Mouse (Mus musculus): Measurements from ENCODE around the gene Otop2. TPM values are rescaled to one million over a fixed set of nuclear protein-coding genes. Genes with fewer than 3 reads are reported as not detected.
A peak's percentile ranks its signal among the peaks of the same experiment; 100 is the strongest.

Otop2 gene
- polyA plus RNA-seq, 1 experiment from 2014 or later: 0.20 TPM

- WGBS: 65% methylated on average over 1 of the region's 1 CpGs
- H3K4me2 ChIP-seq: no peak overlapping the region
- H3K4me1 ChIP-seq: peaks cover 13% of the 10 kb centered on the region
- no peaks in the 10 kb centered on the region for H3K36me3 ChIP-seq
- H3K4me3 ChIP-seq: no peak overlapping the region
- H3K27me3 ChIP-seq: peaks cover 43% of the 10 kb centered on the region
- no peak for ATAC-seq (ENCODE audit: insufficient number of reproducible peaks, insufficient read depth, low FRiP score, low TSS enrichment, low read depth)
- H3K9ac ChIP-seq: no peak overlapping the region
- no peak overlapping the region for H3K27ac ChIP-seq
- no peaks in the 10 kb centered on the region for H3K9me3 ChIP-seq
These were observed 1.8 kb downstream of the Otop2 start for GRCm38 (mm10) chr11:115308781-115309180.

- Histone ChIP-seq H3K4me1 (peaks cover 3% of the 10 kb centered on the region; the same call in 1 of the 2 replicates), H3K9ac (no peak overlapping the region), H3K36me3 (no peaks in the 10 kb centered on the region), H3K4me3 (no peak overlapping the region), H3K4me2 (no peak overlapping the region), H3K27ac (no peak overlapping the region), H3K27me3 (peaks cover 77% of the 10 kb centered on the region), H3K9me3 (no peaks in the 10 kb centered on the region)
- no peak for ATAC-seq (ENCODE audit: insufficient number of reproducible peaks, insufficient read depth, low FRiP score, low TSS enrichment, low read depth)
- 45% methylated on average over 2 of the region's 2 CpGs for WGBS
These were observed 7.3 kb downstream of the Otop2 start for GRCm38 (mm10) chr11:115314249-115314648.

- Histone ChIP-seq H3K36me3 (no peaks in the 10 kb centered on the region), H3K9me3 (no peaks in the 10 kb centered on the region), H3K27ac (no peak overlapping the region), H3K4me1 (peaks cover 12% of the 10 kb centered on the region; the same call in 1 of the 2 replicates), H3K9ac (no peak overlapping the region), H3K27me3 (peaks cover 100% of the 10 kb centered on the region), H3K4me2 (no peak overlapping the region), H3K4me3 (no peak overlapping the region)
- no peak for ATAC-seq (ENCODE audit: insufficient number of reproducible peaks, insufficient read depth, low FRiP score, low TSS enrichment, low read depth)
- WGBS: 59% methylated on average over 7 of the region's 7 CpGs
These were observed 10.2 kb downstream of the Otop2 start for GRCm38 (mm10) chr11:115317204-115317603.

GRCm38 (mm10) chr11:115318245-115319027 is 11.5 kb downstream of the Otop2 start:
- Histone ChIP-seq H3K27me3 (peaks cover 100% of the 10 kb centered on the region), H3K36me3 (no peaks in the 10 kb centered on the region), H3K4me3 (peak overlapping the region; percentile 12; the same call in 1 of the 2 replicates), H3K9ac (no peak overlapping the region), H3K4me2 (0 out of 2 replicates have a peak overlapping the region, but pooled peaks have one; percentile 18), H3K9me3 (no peaks in the 10 kb centered on the region), H3K4me1 (peaks cover 12% of the 10 kb centered on the region; the same call in 1 of the 2 replicates), H3K27ac (no peak overlapping the region)
- WGBS: 3% methylated on average over 63 of the region's 63 CpGs
- no peak for ATAC-seq (ENCODE audit: insufficient number of reproducible peaks, insufficient read depth, low FRiP score, low TSS enrichment, low read depth)

GRCm38 (mm10) chr11:115319704-115320383 is 12.9 kb downstream of the Otop2 start:
- Histone ChIP-seq H3K4me2 (no peak overlapping the region), H3K36me3 (no peaks in the 10 kb centered on the region), H3K9me3 (no peaks in the 10 kb centered on the region), H3K4me3 (no peak overlapping the region), H3K27ac (no peak overlapping the region), H3K9ac (no peak overlapping the region), H3K27me3 (peaks cover 100% of the 10 kb centered on the region), H3K4me1 (peaks cover 12% of the 10 kb centered on the region; the same call in 1 of the 2 replicates)
- no peak for ATAC-seq (ENCODE audit: insufficient number of reproducible peaks, insufficient read depth, low FRiP score, low TSS enrichment, low read depth)
- WGBS: 3% methylated on average over 18 of the region's 18 CpGs

GRCm38 (mm10) chr11:115321906-115322693 is 15.1 kb downstream of the Otop2 start, which contains the start of gene Ush1g:
Gene Ush1g, minus strand, starts transcription at chr11:115322041.
- peak within 1 kb of the TSS; percentile 49; the same call in 1 of the 2 replicates for H3K9ac ChIP-seq
- ATAC-seq (ENCODE audit: insufficient number of reproducible peaks, insufficient read depth, low FRiP score, low TSS enrichment, low read depth): no peak
- H3K4me3 ChIP-seq: peak within 1 kb of the TSS; percentile 26
- peak within 1 kb of the TSS; percentile 39 for H3K4me2 ChIP-seq
- no peaks in the 10 kb centered on the region for H3K36me3 ChIP-seq
- peaks cover 97% of the 10 kb centered on the region for H3K27me3 ChIP-seq
- WGBS: 3% methylated on average over 35 of the region's 35 CpGs
- no peaks in the 10 kb centered on the region for H3K9me3 ChIP-seq
- peaks cover 12% of the 10 kb centered on the region; the same call in 1 of the 2 replicates for H3K4me1 ChIP-seq
- H3K27ac ChIP-seq: no peak within 1 kb of the TSS

- no peak overlapping the region for H3K27ac ChIP-seq
- no peak overlapping the region for H3K4me3 ChIP-seq
- H3K36me3 ChIP-seq: no peaks in the 10 kb centered on the region
- H3K27me3 ChIP-seq: peaks cover 93% of the 10 kb centered on the region
- H3K4me1 ChIP-seq: peaks cover 12% of the 10 kb centered on the region; the same call in 1 of the 2 replicates
- ATAC-seq (ENCODE audit: insufficient number of reproducible peaks, insufficient read depth, low FRiP score, low TSS enrichment, low read depth): no peak
- H3K4me2 ChIP-seq: no peak overlapping the region
- 24% methylated on average over 32 of the region's 32 CpGs for WGBS
- H3K9ac ChIP-seq: no peak overlapping the region
- no peaks in the 10 kb centered on the region for H3K9me3 ChIP-seq
These were observed 16.4 kb downstream of the Otop2 start for GRCm38 (mm10) chr11:115323354-115323753.

GRCm38 (mm10) chr11:115326730-115327129 is 19.8 kb downstream of the Otop2 start:
- ATAC-seq (ENCODE audit: insufficient number of reproducible peaks, insufficient read depth, low FRiP score, low TSS enrichment, low read depth): no peak
- 69% methylated on average over 7 of the region's 7 CpGs for WGBS
- no peak overlapping the region for H3K4me2 ChIP-seq
- peaks cover 87% of the 10 kb centered on the region for H3K27me3 ChIP-seq
- H3K27ac ChIP-seq: no peak overlapping the region
- H3K4me3 ChIP-seq: no peak overlapping the region
- H3K36me3 ChIP-seq: no peaks in the 10 kb centered on the region
- H3K9me3 ChIP-seq: no peaks in the 10 kb centered on the region
- peaks cover 5% of the 10 kb centered on the region; the same call in 1 of the 2 replicates for H3K4me1 ChIP-seq
- no peak overlapping the region for H3K9ac ChIP-seq

- peaks cover 1% of the 10 kb centered on the region for H3K4me1 ChIP-seq
- H3K27me3 ChIP-seq: peaks cover 87% of the 10 kb centered on the region
- no peak overlapping the region for H3K4me3 ChIP-seq
- 68% methylated on average over 15 of the region's 15 CpGs for WGBS
- no peaks in the 10 kb centered on the region for H3K36me3 ChIP-seq
- H3K9me3 ChIP-seq: no peaks in the 10 kb centered on the region
- no peak overlapping the region for H3K4me2 ChIP-seq
- H3K9ac ChIP-seq: no peak overlapping the region
- no peak for ATAC-seq (ENCODE audit: insufficient number of reproducible peaks, insufficient read depth, low FRiP score, low TSS enrichment, low read depth)
- no peak overlapping the region for H3K27ac ChIP-seq
These were observed 22.4 kb downstream of the Otop2 start for GRCm38 (mm10) chr11:115329339-115329738.

- WGBS: 5% methylated on average over 29 of the region's 29 CpGs
- H3K4me2 ChIP-seq: peak within 1 kb of the TSS; percentile 48
- H3K9me3 ChIP-seq: no peaks in the 10 kb centered on the region
- H3K4me3 ChIP-seq: peak within 1 kb of the TSS; percentile 13; the same call in 1 of the 2 replicates
- ATAC-seq (ENCODE audit: insufficient number of reproducible peaks, insufficient read depth, low FRiP score, low TSS enrichment, low read depth): no peak
- H3K9ac ChIP-seq: 0 out of 2 replicates have a peak within 1 kb of the TSS, but pooled peaks have one; percentile 32
- H3K36me3 ChIP-seq: no peaks in the 10 kb centered on the region
- H3K27ac ChIP-seq: no peak within 1 kb of the TSS
- peaks cover 8% of the 10 kb centered on the region for H3K4me1 ChIP-seq
- H3K27me3 ChIP-seq: peaks cover 85% of the 10 kb centered on the region
These were observed 27.6 kb downstream of the Otop2 start, which contains the start of gene Otop3 for GRCm38 (mm10) chr11:115334531-115334930. Gene Otop3, plus strand, starts transcription at chr11:115334731.

GRCm38 (mm10) chr11:115335223-115335622 is 28.3 kb downstream of the Otop2 start:
- Histone ChIP-seq H3K4me1 (peaks cover 8% of the 10 kb centered on the region), H3K4me2 (no peak overlapping the region), H3K36me3 (no peaks in the 10 kb centered on the region), H3K9ac (no peak overlapping the region), H3K4me3 (no peak overlapping the region), H3K27ac (no peak overlapping the region), H3K9me3 (no peaks in the 10 kb centered on the region), H3K27me3 (peaks cover 87% of the 10 kb centered on the region)
- 56% methylated on average over 12 of the region's 12 CpGs for WGBS
- no peak for ATAC-seq (ENCODE audit: insufficient number of reproducible peaks, insufficient read depth, low FRiP score, low TSS enrichment, low read depth)
